Mouse (Mus musculus) gastrocnemius, postnatal 10 days (tissue): ENCODE measurements around the gene Dpy30. TPM values are rescaled to one million over a fixed set of nuclear protein-coding genes. Genes with fewer than 3 reads are reported as not detected.

Source experiments
- DNase-seq: peaks from one replicate; pipeline ENCODE4 v3.0.0; 2021; ENCODE audit warnings: mixed read lengths
- total RNA-seq, 2 experiments: library from RNA; stranded (reverse); gene quantifications; 2 replicates each; pipeline ENCODE4 v1.2.3; 2021

Dpy30 gene
- total RNA-seq, 2 experiments from 2014 or later = 80.3 to 85.5 TPM

DNA sequence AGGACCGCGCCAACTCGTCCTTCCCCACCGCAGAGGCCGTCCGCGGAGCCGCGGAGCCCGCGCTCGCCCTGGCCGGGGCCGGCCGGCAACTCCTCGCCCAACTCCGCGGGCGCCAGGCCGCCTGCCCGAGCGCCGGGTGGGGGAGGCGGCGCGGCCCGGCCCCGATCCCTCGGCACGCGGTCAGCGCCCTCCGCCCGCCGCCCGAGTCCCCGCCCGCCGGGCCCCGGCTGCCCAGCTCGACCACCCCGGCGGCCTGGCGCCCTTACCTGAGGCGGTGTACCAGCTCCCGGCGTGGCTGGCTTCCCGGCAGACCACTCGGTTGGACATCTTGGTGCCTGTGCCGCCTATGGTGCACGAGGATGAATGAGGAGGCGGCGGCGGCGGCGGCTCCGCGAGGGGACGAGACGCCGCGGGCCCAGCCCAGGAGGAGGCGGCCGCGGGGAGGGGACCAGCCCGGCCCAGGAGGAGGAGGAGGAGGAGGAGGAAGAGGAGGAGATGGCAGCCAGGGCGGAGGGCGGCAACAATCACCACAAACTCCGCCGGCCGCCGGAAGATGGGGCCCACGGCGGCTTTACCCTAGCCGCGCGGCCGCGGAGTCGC is 29.2 kb downstream of the Dpy30 start:
- DNase-seq = peak; percentile 81

DNA sequence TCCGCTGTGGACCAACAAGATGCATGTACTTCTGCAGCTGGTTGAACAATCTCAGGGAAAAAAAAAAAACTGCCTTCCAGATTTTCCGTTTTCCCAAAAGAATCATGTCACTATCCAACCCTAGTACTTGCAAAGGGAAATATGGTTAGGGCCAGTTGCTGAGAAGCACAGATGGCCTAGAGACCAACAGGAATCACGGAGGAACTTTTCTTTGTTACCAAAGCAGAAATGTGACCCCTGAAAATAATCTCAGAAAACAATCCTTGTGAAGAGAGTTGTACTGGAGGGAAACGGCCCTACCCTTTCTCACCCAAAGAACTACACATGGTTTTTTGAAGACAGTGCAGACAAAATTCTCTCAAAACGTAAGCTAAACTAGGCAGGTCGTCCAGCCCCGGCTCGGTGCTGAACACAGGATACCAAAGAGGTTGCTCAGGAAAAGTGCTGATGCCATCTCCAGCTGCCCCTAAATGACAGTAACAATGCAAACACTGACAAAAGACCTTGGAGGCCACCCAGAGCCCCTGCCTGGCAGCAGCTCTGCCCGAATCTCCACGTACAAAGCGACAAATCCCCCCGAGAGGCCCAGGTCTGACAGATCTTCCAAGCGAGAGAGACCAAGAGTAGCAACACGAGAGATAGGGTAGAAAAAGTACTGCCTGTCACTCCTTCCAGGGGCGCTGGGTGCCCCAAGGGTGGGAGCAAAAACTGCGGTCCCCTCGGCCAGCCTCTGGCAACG is 29.9 kb downstream of the Dpy30 start:
- peak; percentile 27 for DNase-seq

- DNase-seq = no peak
Measured at GRCm38 (mm10) chr17:74291640-74292361, 31.9 kb downstream of the Dpy30 start.

GRCm38 (mm10) chr17:74290869-74291268 is 32.9 kb downstream of the Dpy30 start:
- no peak for DNase-seq

- DNase-seq = no peak
Measured at GRCm38 (mm10) chr17:74290198-74290597, 33.5 kb downstream of the Dpy30 start.

GRCm38 (mm10) chr17:74288626-74289025 is 35.1 kb downstream of the Dpy30 start:
- no peak for DNase-seq

GRCm38 (mm10) chr17:74286140-74286730 is 37.5 kb downstream of the Dpy30 start:
- no peak for DNase-seq

DNA sequence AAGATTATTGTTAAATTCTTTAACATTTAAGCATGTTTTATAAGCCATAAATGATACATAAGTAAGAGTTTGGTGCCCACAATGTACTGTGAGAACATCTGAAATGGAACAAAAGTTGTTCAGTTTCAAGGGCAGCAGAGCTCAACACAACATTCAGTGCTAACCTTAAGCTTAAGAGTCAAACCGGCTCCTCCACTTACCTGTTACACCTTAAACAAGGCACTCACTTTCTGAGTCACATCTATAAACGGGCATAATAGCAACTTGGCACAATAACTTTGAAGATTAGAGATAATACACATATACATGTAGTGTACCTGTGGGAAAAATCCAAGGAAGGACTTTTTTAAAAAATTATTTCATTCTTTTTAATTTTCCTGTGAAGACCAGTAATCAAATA is 38.0 kb downstream of the Dpy30 start:
- no peak for DNase-seq

DNA sequence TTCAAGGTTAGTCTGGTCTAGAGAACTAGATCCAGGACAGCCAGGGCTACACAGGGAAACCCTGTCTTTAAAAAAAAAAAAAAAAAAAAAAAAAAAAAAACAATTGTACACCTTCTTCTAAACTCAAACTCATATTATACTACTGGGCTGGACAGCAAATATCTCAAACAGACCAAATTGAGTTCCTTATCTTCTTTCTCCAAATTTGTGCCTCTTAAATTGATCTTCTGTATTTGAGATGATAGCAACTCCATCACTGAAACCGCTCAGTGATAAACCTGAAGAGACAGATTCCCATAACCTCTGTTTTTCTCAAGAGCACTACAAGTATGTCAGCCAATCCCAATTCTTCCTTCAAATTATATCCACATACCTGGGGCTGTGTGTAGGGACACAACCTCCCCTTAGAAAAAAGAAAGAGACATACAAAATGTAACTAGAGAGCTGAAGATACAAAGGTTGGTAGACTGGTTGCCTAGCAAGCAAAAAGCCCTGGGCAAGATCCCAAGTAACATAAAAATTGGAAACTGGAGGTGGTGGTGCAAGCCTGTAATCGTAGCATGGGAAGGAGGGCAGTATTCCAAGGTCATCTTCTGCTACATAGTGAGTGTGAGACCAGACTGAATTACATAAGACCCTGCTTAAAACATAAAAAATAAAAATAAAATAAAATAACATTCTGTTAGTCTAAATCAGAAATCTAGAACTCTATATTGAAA is 39.2 kb downstream of the Dpy30 start:
- DNase-seq = no peak

- DNase-seq = no peak
Measured at GRCm38 (mm10) chr17:74282024-74282423, 41.7 kb downstream of the Dpy30 start.

- DNase-seq = no peak
Measured at GRCm38 (mm10) chr17:74278966-74279869, 44.5 kb downstream of the Dpy30 start.

GRCm38 (mm10) chr17:74274471-74274870 is 49.3 kb downstream of the Dpy30 start:
- no peak for DNase-seq

DNA sequence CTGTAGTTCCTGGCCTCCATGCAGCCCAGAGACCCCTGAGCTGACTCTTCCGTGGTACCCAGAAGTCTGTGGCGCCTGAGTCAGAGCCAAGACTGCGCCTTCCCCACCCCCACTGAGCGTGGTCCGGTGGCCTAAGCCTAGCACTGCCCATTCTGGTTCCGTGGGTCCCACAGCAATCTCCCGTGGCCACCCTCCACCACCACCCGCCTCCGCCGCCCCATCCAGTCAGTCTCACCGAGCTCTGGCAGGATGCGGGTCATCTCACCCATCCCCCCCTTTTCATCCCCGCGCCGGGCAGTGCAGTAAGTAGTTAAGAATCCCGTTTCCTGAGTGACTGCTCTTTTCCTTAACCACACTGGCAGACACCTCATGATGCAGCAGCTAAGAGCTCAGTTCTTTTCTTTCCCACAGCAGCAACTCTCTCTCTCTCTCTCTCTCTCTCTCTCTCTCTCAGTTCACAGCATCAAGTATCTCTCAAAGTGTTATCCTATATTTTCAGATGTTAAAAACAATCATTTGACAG is 51.0 kb downstream of the Dpy30 start:
- no peak for DNase-seq

DNA sequence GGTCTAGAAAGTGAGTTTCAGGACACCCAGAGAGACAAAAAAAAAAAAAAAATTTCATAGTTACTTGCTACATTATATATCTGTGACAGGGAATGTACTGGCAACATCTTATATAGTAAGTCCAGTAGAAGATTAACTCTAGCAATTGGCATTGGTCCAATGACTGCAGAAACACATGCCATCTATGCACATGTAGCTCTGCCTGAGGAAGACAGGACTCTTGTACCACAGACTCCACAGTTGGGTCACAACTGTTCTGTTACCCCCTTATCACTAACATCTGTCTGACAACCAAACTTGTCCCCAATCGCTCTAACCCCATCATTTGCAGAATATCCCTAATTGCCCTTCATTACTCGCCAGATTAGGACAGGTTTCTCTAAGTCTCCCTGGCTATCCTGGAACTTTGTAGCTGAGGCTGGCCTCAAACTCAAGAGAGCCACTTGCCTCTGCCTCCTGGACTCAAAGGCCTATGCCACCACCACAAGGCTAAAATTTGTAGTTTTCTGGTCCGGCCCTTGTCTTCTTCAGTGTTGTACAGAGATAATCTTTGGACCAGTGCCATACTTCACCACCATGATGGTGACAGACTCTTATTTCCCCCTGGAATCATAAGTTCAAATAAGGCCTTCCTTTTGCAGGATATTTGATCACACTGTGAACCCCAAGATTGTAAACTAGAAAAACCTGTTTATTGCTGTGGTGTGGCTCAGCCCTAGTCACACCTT is 52.0 kb downstream of the Dpy30 start:
- DNase-seq = no peak

- DNase-seq = no peak
Measured at GRCm38 (mm10) chr17:74270205-74270604, 53.5 kb downstream of the Dpy30 start.

DNA sequence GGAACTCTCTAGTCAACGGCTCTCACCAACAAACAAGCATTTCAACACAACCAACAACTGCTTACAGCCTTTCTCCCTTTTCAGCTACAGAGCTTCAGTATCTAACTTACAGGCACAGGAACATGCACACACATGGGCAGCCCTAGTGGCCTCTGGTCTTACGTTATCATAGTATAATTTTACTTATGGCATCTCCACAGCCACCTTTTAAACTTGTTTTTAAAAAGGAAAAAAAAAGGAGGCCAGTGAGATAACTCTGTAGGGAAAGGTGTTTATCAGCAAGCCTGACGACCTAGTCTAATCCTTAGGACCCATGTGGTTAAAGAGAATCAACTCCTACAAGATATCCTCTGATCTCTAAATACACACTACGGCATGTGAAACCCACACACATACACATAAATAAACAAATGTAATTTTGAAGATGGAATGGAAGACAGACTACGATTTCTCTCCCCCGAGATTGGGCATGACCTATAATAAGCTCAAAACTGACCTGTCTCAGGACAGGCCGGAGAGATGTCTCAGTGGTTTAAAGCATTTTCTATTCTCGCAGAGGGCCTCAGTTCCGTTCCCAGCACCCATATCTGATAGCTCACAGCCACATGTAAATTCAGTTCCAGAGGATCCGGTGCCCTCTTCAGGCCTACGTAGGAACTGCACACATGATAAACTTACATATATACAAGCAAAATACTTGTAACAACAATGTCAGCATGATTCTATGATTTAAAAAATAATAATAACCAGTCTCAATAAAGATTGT is 56.1 kb downstream of the Dpy30 start:
- no peak for DNase-seq

- no peak for DNase-seq
Measured at GRCm38 (mm10) chr17:74265636-74266035, 58.1 kb downstream of the Dpy30 start.

GRCm38 (mm10) chr17:74265156-74265505 is 58.6 kb downstream of the Dpy30 start:
- peak; percentile 25 for DNase-seq

- DNase-seq = peak; percentile 36
Measured at GRCm38 (mm10) chr17:74264333-74265155, 59.2 kb downstream of the Dpy30 start.
